Mouse (Mus musculus) adrenal gland, postnatal 25 days (tissue): ENCODE results near the gene Arel1. TPM values are rescaled to one million over a fixed set of nuclear protein-coding genes. Genes with fewer than 3 reads are reported as not detected.

Experiments
- DNase-seq: peaks from one replicate; pipeline ENCODE4 v3.0.0; 2021; ENCODE audit warnings: mixed read lengths
- total RNA-seq: library from RNA; stranded (reverse); gene quantifications from 2 replicates; pipeline ENCODE4 v1.2.3, GENCODE M21; 2021

The Arel1 gene
- total RNA-seq, 1 experiment from 2014 or later, result 37.3 TPM

DNA sequence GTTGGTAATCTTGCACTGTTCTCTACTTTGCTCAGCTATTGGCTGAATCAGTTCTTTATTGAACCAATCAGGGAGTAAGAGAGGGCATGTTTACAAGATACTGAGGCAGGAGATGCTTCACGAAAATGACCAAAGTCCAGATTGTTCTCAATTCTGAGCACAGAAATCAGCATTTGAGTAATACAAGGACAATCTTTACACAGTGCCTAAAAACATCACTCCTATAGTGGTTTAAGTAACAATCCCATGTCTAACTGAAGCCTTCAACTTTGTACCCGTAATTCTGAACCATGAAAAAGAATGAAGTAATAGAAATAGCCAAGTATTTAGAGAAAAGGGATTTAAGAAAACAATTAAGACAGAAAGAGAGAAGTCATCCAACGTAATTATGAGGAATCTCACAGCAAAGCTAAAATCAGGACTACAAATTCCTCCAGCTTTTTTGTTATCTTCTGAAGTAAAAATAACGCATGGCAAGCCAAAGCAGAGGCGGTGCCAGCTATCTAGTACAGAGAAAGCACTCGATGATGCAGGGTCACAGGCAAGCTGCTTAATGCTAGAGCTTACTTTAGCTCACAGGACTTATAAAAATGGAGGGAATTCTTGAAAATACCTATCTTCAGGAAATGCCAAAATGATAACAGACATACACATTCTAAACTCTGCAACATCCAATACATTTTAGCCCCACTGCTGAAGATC is 22.0 kb downstream of the Arel1 start:
- no peak for DNase-seq

DNA sequence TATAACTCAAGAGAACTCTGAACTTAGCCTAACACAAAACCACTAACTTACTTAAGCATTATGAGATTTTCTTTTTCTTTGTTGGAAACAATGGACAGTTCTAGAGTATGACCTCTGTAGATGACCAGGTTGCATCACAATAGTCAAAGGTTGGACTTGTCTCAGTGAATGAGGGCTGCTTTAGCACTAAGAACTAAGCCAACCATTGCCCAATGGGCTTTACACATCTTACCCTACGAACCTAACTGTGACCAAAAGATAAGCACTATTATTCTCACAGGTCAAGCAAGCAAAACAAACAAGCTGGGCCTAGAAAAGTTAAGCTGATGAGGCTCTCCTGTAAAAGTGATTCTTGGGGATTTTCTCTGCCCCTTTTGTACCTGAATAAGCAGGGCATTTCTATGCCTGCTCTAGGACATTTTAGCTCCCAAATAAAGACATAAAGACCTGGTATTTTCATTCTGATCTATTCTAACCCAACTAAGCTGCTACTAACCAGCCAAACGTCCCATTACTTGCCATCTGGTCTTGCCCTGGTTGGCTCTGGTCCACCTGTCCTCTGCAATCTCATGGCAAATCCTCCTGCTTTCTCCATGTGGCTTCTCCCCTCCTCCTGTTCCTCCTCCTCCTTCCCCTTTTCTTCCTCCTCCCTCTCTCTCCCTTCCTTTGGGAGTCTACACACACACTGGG is 22.7 kb downstream of the Arel1 start:
- DNase-seq, result no peak

DNA sequence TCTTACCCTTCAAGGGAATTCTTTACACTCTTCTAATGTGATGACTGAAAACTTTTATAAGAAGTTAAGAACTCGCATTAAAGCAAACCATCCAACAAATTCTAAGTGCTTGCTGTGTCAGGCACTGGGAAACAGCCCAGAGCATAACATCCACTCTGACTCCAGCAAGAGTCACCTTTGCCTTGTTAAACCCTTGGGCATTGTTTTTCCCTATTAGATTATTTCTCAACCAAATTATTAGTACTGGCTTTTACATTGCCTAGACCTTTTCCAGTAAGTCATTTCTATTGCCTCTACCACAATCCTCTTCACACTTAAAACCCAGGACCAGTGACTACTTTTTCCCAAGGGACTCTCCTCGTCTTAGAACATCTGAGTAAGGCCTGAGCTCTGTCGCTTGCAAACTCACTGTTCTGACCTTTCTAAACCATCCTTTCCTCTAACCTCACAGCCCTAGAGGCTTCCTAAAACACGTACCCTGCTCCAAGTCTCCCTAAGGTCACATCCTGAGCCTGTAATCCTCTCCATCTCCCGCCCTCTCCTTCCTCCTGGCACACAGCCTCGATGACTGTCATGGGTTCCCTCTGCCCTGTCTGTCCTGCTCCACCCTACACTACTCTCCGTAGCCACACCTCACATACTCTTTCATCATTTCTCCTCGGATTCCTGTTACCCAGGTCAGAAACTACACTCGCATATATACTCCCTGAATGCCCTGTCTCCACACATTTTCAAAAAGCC is 25.7 kb downstream of the Arel1 start:
- no peak for DNase-seq

DNA sequence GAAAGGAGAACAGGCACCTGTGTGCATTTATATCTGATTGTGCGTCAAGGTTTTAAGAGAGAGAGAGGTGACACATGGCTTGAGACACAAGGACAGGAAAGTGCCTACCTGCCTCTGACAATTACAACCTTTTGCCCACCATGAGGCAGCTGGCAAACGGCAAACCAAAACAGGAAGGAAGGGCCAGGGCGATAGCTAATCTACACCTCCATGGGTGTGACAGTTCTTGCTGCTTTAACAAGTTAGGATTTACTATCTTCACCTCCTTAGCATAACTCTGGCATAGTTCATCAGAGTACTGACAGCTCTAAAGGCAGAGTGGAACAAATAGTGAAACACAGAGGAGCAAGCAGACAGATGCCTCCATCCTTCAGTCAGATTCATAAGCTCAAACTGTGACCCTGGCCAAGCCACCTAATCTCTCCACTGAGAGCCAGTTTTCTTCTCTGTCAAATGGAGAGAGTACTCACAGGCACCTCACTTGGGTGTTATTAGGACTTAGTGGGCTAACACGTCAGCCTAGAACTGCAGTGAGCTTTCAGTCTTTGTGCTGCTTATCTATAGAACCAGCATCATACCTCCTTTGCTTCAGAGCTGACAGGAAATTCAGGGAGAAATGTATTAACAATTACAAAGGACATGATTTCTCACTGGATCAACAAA is 26.4 kb downstream of the Arel1 start:
- no peak for DNase-seq

DNA sequence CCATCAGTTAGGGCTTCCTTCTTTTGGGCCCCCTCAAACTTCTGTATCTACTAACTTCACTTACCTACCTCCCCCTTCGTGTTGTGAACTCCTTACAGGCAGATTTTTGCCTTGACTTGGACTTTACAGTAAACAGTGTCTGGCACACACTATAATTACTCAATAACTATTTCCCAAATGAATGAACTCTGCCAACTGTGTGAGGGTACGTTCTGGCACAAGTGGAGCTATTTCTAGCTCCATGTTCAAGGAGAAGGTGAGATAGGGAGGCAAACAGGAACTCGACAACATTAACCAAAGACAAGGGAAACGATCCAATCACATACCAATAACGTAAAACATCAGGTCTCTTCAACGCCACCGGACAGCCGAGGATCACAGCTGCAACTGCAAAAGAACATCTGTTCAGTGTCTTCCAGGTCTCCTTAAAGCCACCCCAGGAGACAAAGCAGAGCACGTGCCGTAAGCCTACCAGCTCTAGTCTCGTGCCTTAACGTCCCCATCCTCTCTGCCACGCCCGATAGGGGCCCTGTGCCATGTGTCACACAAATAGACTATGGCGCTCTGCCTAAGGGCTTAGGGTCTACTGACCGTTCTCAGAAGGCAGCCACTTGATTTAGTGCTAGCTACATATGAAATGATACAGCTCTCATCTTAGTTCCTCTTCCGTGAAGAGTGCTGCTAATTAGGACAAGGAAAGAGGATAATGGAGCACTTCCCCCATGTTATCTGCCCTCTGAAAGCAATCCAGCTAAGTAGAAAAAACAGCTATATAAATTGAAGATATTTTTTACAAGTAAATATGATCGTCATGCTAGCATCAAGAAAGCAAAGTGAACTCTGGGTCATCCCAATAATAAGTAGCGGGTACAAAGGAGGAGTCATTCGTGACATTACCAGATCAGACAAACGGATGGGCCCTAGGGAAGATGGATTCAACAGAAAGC is 27.4 kb downstream of the Arel1 start:
- DNase-seq, result no peak

DNA sequence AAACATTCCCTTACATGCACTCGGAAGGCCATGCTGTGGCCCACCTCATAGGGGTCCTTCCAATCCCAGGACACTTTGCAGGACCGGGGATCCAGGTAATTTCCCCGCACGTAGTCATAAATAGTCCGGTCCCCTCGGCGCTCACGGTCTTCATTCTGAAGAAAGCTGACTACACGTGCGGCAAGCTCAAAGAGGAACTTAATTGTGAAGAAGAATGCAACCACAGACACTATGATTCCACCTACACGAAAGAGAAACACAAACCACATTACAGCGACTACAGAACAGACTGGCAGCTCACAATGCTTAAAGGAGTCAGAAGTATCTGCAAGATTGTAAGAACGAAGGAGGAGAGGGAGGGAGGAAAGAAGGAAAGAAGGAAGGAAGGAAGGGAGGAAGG is 29.0 kb downstream of the Arel1 start:
- DNase-seq, result no peak

DNA sequence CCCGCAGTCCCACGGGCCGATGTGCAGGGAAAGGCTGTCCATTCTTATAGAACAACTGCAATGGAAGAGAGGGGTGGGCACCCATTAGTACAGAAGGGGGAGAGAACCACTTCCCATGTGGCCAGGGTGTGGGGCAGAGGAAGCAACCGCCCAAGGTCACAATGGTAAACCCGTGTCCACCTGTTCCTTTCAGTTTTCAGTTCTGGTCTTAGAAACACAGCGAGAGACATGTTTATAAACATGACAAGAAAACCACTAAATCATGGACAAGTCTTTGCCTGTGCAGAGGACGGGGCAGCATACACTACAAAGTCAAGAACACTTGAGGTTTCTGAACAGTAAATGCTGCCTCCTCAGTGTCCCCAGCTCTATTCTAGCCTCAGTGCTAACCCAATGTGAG is 30.4 kb downstream of the Arel1 start:
- DNase-seq, result no peak

DNA sequence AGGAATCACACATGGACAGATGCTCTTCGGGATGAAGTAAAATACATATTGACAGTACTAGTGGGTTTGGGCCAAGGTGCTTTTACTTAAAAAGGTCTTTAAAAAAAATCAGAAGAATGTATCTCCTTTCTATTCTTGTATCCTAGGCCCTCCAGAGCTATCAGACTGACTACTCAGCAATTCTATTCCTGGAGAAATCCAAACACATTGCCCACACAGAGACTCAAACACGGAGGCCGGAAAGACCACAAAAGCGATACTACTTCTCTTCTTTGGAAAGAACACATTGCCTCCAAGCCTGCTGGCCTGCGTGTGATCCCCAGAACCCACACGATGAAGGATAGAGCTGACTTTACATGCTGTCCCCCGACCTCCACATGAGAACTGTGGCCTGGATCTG is 31.6 kb downstream of the Arel1 start:
- no peak for DNase-seq

DNA sequence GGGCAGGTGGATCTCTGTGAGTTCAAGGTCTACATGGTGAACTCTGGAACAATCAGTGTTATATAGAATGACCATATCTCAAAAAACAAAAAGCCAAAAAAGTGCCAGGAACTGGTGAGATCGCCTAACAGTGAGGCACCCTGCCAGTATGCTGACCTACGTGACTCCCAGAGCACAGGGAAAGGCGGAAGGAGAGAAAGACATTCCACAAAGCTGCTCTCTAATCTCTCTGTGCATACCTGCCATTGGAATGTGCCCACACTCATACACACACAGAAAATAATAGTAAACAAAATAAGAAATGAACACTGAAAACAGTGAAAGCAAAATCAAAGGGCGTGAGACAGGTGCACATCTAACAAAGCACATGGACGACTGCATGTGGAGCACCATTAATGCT is 35.4 kb downstream of the Arel1 start:
- no peak for DNase-seq

DNA sequence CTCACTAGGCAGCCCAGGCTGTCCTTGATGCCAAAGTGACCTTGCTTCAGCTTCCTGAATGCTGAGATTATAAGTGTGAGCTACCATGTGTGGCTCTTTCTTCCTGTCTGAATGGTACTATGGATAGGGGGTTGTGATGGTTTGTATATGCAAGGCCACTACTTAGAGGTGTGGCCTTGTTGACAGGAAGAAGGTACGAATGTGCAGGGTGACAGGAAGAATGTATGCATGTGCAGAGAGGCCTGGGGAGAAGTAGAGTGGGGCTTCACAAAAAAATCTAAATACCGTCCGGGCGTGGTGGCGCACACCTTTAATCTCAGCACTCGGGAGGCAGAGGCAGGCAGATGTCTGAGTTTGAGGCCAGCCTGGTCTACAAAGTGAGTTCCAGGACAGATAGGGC is 38.5 kb downstream of the Arel1 start:
- no peak for DNase-seq

DNA sequence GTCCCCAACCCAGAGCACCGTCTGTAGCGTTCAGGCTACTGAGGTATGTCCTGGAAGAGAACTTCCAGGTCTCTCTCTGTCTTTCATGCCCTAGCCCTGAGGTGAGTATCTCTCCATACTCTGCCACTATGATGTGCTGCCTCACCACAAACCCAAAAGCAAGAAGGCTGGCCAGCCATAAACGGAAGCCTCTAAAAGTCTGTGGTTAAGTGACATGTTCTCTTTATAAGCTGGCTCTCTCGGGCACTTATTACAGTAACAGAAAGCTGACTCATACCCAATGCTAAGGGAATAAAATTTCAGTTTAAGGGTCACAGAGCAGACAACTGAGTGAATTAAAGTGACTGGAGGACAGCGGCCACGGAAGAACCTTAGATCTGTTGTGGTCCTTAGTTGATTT is 44.2 kb downstream of the Arel1 start:
- no peak for DNase-seq

DNA sequence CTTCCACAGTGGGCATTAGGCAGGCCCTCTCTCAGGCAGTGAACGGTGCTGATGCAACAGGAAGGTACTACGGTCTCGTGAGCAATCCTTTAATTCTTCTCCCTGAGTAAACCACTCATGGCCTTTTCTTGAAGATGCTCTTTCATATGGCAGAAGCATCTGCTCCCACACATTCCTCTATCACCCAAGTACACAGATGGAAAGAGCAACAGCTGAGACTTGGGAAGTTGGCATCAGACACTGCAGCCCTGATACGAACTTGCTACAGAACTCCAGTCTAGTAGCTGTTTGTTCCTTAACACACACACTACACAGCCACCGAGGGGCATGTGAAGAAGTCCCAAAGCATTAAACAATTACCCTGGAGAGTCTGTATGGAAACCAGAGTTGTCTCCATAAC is 46.4 kb downstream of the Arel1 start:
- no peak for DNase-seq

DNA sequence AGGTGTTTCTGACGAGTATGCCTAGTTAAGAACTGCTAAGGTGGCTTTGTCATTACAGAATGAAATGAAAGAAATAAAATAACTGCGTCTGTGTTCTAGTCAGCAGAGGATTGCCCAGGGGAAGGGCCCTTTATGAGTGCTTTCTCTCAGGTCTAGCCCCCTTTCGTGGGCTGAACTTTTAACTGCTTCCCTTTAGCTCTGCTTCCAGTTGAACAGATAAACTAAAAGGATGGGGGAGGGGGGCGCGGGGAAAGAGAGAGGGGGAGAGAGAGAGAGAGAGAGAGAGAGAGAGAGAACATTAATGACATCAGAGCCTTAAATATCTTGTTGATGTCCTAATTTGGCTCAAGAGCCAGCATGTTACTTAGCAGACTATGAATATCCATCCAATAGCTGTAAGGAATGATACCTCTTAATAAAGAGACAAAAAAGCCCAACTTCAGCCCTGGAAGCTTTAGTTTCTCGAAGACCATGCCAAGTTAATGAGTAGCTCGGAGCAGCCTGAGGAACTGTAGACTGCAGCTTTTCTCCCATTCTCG is 48.8 kb downstream of the Arel1 start:
- DNase-seq, result no peak

DNA sequence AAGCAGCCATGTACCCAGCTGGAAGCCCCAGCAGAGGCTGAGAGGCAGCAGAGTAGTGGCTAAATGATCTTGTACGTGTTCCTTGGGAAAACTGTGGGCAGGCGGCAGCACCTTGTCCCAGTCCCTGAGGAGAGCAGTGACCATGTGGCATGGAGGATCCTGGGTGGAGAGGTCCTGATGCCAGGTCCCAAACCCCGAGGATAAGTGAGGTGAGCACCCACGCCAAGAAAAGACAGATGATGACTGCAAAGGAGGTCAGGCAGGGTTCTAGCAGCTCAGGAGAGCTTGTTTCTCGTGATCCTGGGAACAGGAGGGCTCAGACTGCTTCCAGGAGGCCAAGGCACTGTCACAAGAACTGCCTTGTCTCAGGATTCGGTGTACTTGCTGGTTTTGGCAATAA is 51.9 kb downstream of the Arel1 start:
- DNase-seq, result no peak

DNA sequence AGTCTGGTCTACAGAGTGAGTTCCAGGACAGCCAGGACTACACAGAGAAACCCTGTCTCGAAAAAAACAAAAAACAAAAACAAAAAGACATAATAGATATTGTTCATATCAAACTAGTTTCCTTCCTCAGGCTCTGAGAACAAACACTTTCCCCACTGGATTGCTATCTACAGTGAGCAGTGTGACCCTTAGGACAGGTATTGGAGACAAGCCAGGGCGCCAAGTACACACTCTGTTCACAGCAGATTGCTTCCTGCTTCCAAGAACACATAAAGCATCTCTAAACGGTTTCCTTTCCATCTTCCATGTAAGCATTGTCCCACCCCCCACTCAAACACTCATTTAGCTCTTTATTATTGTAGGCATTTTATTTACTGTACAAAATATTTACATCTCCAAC is 52.9 kb downstream of the Arel1 start:
- no peak for DNase-seq

DNA sequence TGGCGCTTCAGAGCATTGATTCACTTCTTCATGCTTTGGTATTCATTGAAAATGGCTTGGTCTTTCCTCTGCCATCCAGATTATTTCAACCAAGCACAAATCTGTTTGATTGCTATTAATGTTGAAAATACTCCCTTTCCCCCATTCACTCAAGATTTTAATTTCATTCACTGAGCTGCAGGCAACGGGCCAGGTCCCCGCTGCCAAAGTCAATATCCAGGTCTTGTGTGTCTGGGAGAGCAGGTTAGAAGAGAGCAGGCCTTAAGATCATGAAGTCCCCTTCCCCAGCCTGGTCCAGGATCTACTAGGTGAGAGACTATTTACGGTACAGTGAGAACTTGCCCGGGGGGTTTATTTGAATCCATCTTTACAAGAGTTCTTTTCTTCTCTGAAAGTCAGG is 55.7 kb downstream of the Arel1 start:
- no peak for DNase-seq

DNA sequence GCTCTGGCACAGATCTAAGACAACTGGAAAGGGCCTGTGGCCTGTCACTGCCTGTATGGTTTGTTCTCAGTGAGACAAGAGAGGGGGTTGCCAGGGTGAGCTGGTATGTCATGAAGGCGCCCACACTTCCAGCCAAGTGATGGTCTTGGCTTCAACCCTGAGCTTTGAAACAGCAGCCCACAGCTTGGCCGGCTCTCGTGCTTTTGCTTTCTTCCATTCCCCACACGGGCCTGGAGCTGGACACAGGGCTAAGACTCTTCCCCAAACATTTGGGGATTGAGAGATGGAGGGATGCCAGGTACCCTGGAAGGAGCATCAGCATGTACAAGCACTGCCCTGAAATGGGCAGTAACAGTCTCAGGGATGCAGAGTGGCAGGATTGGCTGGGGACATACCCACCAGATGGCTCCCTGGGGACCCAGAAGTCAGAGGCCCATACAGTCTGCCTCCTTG is 58.0 kb downstream of the Arel1 start:
- DNase-seq, result no peak

DNA sequence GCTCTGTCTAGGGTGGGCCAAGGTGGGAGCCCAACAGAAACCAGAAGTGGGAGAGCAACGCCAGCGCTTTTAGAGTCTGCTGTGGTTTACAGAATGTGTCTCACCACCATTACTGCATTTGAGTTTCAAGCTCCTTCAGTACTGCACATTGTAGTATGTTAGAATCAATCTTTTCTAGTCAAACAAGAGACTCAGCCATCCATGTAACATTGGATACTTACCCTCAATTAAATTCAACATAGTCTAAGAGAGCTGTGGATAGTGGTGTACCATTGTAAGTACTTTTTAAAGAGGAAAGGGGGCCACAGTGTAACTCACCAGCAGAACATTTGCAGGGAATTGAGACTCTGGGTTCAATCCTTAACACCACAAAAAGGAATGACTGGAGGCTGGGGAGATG is 59.1 kb downstream of the Arel1 start:
- DNase-seq, result no peak

DNA sequence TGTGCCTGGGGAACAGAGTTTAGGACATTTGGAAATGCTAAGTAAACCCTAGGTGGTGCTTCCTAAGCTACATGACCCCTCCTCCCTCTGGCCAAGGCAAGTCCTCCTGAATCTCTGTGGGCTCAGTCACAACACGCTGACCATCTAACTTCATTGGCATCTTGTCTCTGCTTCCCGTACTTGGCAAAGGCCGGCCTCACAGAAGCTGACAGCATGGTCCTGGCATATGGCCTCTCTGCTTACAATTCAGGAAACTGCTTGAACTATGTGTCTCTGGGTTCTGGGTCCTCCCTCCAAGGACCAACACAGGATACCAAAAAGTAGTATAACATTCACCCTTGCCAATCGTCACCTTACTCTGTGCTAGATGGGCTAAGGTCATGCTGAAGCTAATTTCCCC is 60.6 kb downstream of the Arel1 start:
- DNase-seq, result no peak

DNA sequence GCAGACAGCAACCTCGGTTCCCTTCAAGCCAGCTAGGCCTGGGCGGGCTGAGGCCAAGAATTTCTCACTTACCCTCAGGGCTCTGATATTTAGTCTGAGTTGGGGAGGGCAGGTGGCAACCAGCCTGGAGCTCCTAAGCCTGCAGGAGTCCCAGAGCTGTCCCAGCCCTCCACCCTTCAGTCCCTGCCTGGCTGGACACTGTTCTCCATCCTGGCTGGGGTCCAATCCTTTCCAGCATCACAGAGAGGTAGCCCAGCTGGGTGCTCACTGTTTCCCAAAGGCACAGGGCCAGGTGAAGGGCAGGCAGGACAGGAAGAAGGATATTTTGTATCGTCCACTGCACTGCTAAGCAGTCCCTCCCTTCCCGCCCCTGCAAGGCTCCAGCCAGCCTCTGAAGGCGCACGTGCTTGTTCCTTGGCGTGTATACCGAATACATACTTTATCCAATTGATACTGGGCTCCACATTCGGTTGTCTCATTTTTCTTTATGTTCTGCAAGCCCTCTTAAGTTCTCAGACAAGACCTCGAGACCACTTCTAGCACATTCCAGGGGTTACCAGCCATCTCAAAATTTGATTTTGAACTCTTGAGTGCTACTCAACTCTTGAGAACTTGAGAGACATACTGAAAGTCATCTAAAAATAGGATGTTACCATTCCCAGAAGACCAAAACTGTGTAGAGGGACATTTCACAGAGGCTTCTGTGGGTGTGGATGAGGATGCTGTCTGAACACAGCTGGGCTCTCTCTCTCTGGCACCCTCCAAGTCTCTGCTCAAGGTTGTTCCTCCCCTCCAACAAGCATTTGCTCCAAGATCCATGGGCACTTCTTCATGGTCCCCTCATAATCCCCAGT is 62.8 kb downstream of the Arel1 start:
- no peak for DNase-seq
